Mouse (Mus musculus) erythroid progenitor cell, adult 5-6 weeks (primary cell): ENCODE data around the gene Lfng. TPM values are rescaled to one million over a fixed set of nuclear protein-coding genes. Genes with fewer than 3 reads are reported as not detected.

Source experiments
- ATAC-seq: replicated peaks from 2 replicates; pipeline ENCODE4 v1.8.0; 2016; ENCODE audit warnings: moderate number of reproducible peaks, mild to moderate bottlenecking, moderate TSS enrichment, inconsistent platforms; ENCODE audit not compliant: poor library complexity, low FRiP score, severe bottlenecking
- total RNA-seq, 2 experiments: library from RNA; stranded (forward) in 1 of 2; stranded (reverse) in 1 of 2; fragments of 150-400 nt in 1 of 2; fragments of 186-747, 209-891 nt in 1 of 2; gene quantifications; 2 replicates each; pipeline versions ENCODE4 v1.2.3 to v1.2.4; 2015 to 2017; ENCODE audit warnings: low replicate concordance in 2 of 2

Lfng gene
- total RNA-seq (2015; ENCODE audit: low replicate concordance) (19.7 and 20.5 TPM in 2 replicates), total RNA-seq (2017; ENCODE audit: low replicate concordance) (1.9 and 11.4 TPM in 2 replicates)

- ATAC-seq: peak; percentile 75
Measured at GRCm38 (mm10) chr5:140607001-140607835, at the start of gene Lfng. Gene Lfng (plus strand): TSS chr5:140607320.

GRCm38 (mm10) chr5:140562601-140563000 lies 44.5 kb upstream of the Lfng start:
- ATAC-seq: no peak

DNA sequence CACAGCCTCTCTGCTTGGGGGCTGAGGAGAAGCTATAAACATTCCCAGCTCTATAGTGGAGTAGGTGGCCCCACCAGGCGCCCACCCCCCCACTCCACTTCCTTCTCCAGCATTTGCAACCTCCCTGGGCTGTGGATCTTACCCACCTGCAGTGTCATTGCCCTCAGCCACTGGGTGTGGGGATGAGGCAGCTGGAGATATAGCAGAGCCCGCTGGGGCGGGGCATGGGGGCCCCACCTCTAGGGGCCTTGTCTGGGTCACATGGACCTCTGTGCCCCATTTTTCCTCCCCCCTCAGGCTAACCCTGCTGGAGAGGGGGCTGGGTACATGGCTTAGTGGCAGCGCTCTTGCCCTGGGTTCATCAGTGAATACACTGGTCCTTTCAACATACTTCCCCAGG lies 42.2 kb upstream of the Lfng start, which contains the start of gene Grifin:
Grifin (minus strand) TSS at position 176 of the 400 bp plus-strand sequence.
- ATAC-seq: no peak

- ATAC-seq: no peak
Measured at GRCm38 (mm10) chr5:140565451-140565850, 41.7 kb upstream of the Lfng start.

DNA sequence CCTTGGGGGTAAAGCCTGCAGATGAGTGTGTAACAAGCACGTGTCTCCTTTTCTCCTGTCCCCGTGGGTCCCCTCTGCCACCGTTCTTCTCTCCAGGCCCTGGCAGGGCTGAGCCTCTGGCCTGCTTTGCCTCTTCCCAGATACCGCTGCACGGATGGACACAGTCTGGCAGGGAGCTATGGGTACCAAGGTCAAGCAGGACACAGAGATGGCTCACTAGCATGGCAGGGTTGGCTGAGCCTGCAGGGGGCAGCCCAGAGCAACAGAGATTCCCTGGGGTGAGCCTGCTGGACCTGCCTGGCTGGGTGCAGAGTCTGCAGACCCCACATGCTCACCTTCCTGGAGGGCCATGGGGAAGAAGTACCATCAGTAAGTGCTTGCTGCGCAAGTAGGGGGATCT lies 41.3 kb upstream of the Lfng start:
- ATAC-seq: no peak

- ATAC-seq: no peak
Measured at GRCm38 (mm10) chr5:140566271-140566670, 40.8 kb upstream of the Lfng start.

- ATAC-seq: peak; percentile 48
Measured at GRCm38 (mm10) chr5:140567321-140567720, 39.8 kb upstream of the Lfng start.

- no peak for ATAC-seq
Measured at GRCm38 (mm10) chr5:140567751-140568150, 39.4 kb upstream of the Lfng start.

GRCm38 (mm10) chr5:140568321-140568970 lies 38.7 kb upstream of the Lfng start:
- ATAC-seq: peak; percentile 55; the same call in 1 of the 2 replicates

DNA sequence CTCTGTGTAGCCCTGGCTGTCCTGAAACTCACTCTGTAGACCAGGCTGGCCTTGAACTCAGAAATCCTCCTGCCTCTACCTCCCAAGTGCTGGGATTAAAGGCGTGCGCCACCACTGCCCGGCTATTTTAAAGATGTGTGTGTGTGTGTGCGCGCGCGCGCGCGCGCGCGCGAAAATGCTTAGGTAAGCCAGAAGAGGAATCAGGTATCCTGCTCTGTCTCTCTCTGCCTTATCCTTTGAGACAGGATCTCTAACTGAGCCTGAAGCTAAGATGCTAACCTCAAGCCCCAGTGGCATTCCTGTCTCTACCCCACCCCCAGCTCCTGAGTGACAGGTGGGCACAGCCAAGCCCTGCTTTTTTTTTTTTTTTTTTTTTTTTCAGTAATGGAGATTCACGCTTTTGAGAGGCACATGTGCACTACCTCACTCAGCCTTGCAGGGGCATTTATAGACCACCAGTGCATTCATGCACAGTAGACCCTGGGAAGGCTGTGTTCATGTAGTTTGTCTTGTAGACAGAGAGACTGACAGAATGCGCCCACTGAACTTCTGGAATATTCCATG lies 38.0 kb upstream of the Lfng start:
- ATAC-seq: no peak

- ATAC-seq: no peak
Measured at GRCm38 (mm10) chr5:140570223-140570870, 36.8 kb upstream of the Lfng start.

- no peak for ATAC-seq
Measured at GRCm38 (mm10) chr5:140571201-140571600, 35.9 kb upstream of the Lfng start.

DNA sequence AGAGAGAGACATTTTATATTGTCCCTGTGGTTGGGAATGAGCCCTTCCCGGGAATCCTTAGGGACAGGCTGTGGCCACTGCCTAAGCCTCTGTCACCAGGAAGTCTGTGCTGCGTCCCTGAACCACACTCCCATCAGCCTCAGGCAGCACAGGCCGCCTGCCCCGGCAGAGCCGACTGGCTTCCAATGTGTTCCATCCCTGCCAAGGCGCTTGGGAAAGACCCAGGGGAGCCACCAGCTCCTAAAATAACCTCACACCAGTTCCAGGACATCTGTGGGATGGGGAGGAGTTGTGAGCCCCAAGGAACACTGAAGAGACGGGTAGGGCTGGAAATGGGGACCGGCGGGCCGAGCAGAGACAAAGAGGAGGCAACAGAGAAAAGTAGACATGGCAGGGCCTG lies 35.4 kb upstream of the Lfng start:
- ATAC-seq: no peak

DNA sequence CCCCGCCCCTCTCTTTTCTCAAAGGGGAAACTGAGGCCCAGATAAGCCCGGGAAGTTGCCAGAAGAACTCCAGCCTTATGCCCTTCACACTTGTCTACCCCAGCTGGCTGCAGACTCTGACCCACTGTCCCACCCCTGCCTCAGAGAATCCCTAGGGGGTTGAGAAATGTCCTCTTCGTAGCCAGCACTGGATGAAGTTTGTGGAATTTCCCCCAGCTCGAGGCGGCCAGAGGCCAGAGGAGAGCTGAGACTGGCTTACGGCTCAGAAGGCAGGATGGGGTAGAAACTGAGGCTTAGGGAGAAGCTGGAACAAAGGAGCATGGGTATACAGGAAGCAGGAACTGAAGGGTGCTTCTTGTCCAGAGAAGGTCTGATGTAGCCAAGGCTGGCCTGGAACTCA lies 34.5 kb upstream of the Lfng start:
- ATAC-seq: no peak

GRCm38 (mm10) chr5:140575381-140575866 lies 31.7 kb upstream of the Lfng start:
- no peak for ATAC-seq

GRCm38 (mm10) chr5:140579221-140579620 lies 27.9 kb upstream of the Lfng start:
- ATAC-seq: no peak

DNA sequence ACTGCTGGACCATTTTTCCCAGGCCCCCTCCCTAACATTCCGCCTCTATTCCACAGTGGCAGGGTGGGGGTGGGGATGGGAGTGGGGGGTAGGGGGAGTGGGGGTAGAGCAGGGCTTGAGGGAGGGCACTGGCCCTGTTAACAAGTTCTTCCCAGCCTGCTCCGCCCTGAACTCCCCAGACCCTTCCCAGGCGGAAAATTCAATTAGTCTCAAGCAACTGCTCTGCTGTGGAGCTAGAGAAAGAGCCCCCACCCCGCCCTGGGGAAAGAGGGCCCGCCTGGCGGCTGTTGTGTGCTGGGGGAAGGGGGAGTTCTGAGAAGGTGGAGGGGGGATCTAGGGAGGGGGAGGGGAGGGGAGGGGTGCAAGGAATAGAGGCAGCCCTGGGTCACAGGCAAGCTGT lies 27.3 kb upstream of the Lfng start:
- ATAC-seq: no peak

GRCm38 (mm10) chr5:140581569-140581968 lies 25.6 kb upstream of the Lfng start:
- no peak for ATAC-seq

GRCm38 (mm10) chr5:140582995-140583731 lies 24.0 kb upstream of the Lfng start:
- ATAC-seq: no peak
